Mouse (Mus musculus) kidney, postnatal 25 days (tissue): ENCODE results near the gene Kdm4b.

ENCODE experiments used
- DNase-seq, 2 experiments: peaks; one replicate each; pipeline ENCODE4 v3.0.0; 2021; ENCODE audit warnings: mixed read lengths in 2 of 2

Gene Kdm4b

GRCm38 (mm10) chr17:56300186-56300585, 25.7 kb upstream of the Kdm4b start, which contains the start of gene Arrdc5:
Gene Arrdc5, minus strand, starts transcription at chr17:56300286.
- DNase-seq: no peak

GRCm38 (mm10) chr17:56302363-56302996, 23.4 kb upstream of the Kdm4b start:
- DNase-seq: peak; percentile 52 to 78

GRCm38 (mm10) chr17:56303160-56303846, 22.6 kb upstream of the Kdm4b start, which contains the start of gene Uhrf1:
Gene Uhrf1, plus strand, starts transcription at chr17:56303321.
- DNase-seq: peak; percentile 82 to 93

DNA sequence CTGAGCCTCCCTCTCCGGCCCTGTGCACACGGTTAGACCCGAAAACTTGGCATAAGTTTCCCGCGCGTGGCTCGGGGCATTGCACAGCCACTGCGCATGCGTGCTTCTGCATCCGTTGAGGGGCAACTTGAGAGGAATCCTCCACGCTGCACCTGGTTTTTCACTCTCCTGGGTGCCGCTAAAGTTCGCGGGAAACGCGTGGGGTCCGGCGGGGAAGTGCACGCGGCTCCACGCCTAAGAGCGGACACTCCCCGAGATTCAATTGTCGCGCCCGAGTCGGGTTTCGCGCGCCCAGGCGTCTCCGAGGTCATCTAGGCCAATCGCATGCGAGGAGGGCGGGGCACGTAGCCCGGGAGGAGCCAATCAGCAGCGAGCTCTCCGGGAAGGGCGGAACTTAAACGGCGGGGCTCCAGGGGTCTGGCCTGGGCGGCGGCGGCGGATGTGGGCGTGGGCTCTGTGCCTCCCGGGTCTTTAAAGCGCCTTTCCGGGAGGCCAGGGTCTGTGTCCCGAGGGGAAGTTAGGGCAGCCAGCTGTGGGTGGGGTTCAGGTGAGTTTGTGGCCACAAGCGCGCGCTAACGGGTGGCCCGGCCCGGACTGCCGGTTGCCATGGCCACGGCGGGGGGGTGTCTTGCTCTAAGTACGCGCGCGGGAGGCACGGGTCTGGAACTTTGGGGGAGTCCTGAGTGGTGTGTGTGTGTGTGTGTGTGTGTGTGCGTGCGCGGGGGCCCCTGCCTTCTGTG, 21.8 kb upstream of the Kdm4b start:
- DNase-seq: peak; percentile 97 to 98

DNA sequence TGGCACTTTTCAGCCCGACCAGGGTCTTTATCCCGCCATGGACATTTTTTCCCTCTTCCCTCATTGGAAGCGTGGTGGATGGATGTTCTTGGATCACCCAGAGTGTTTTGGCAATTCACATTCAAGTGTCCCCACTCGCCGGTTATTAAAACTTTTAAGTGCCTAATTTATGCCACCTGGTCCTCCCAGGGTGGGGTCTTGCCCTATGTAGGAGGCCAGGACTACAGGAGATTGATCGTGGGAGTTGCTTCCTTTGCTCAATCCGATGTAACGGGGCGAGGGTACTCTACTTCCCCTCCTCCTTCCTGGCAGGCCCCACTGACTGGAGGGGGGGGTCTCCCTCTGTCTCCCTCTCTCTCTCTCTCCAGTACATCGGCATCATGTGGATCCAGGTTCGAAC, 21.1 kb upstream of the Kdm4b start:
- DNase-seq: no peak

DNA sequence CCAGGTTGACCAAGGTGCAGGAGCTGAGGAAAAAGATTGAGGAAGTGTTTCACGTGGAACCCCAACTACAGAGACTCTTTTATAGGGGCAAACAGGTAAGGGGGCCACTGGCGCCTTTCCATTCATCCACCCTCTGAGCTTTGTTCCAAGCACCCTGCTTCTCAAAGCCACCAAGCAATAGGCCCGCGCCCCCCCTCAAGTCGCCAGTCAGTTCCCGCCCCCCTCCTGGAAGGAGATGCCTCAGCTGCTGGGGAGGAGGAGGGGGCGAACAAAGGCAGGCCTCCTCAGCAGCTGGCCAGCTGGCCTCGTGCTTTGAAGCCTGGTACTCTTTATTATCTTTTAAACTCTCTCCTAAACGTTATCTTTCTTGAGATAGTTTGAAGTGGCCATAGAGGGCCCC, 20.7 kb upstream of the Kdm4b start:
- no peak for DNase-seq

- peak; percentile 64 to 74 for DNase-seq
Measured at GRCm38 (mm10) chr17:56305826-56306225, 20.0 kb upstream of the Kdm4b start.

GRCm38 (mm10) chr17:56308088-56308487, 17.8 kb upstream of the Kdm4b start:
- DNase-seq: peak; percentile 68 to 88

DNA sequence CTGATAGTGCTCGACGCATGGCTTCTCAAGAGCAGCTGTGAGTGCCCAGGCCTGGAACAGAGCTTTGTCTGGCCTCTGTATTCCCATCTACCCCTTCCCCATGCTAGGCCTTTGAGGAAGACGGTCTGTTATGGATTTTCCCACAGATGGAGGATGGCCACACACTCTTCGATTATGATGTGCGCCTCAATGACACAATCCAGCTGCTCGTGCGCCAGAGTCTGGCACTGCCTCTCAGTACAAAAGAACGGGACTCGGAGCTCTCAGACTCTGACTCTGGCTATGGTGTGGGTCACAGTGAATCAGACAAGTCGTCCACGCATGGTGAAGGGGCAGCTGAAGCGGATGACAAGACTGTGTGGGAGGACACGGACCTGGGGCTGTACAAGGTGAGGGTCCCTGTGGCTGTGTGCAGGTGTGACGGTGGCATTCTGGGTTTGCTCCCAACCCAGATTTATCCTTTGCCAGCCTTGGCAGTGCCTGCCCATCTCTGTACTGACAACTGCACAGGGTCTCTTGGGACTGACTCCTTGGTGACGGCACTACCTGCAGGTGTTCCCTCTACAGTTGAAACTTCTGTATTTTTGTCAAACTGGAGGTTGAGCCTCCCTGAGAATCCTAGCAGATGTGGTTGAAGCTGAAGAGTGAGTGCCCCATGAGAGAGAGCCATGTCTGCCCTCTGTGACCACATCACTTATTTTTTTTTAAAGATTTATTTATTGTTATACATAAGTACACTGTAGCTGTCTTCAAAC, 16.5 kb upstream of the Kdm4b start:
- no peak for DNase-seq

- no peak for DNase-seq
Measured at GRCm38 (mm10) chr17:56324419-56324818, 1.4 kb upstream of the Kdm4b start.

- peak in 1 of 2 experiments; percentile 48 for DNase-seq
Measured at GRCm38 (mm10) chr17:56326153-56327147, 588 bp downstream of the Kdm4b start.

DNA sequence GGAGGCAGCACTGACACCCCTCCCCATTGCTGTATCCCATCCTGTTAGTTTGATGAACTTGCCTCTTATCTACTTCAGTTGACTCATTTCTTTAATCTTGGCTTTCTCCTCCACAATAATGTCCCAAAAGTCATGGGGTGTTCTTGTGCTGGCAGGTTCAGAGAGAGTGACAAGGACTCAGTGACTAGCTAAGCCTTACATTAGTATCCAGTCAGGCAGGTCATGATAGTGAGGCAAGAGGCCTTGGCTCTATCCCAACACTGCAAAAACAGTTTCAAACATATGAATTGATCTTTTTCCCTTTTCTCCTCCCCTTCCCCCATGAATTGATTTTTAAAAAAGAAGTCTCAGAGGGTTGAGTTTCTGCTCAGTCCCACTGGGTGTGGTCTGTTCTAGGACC, 3.4 kb downstream of the Kdm4b start:
- no peak for DNase-seq

GRCm38 (mm10) chr17:56330345-56330744, 4.5 kb downstream of the Kdm4b start:
- no peak for DNase-seq

GRCm38 (mm10) chr17:56331256-56331655, 5.4 kb downstream of the Kdm4b start:
- no peak for DNase-seq

GRCm38 (mm10) chr17:56332987-56333386, 7.1 kb downstream of the Kdm4b start:
- no peak for DNase-seq

- DNase-seq: peak; percentile 74 to 79
Measured at GRCm38 (mm10) chr17:56337190-56337589, 11.3 kb downstream of the Kdm4b start.

DNA sequence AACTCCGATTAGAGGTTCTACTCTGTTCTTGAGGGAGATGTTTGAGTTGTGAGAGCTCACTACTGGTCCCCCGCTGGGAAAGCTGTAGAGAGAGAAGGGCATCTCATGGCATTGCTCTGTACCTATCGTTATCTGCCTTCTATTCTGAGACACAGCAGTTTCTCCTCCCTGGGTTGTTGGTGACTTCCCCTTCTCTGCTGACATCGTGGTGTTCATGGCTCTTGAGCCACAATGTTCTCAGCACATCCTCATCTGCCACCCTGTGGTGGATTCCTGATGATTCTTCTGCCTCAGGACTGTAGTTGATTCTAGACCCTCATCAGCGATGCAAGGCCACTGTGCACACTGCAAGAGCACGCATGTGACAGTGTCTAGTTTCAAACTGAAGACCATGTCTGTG, 11.9 kb downstream of the Kdm4b start:
- DNase-seq: no peak

DNA sequence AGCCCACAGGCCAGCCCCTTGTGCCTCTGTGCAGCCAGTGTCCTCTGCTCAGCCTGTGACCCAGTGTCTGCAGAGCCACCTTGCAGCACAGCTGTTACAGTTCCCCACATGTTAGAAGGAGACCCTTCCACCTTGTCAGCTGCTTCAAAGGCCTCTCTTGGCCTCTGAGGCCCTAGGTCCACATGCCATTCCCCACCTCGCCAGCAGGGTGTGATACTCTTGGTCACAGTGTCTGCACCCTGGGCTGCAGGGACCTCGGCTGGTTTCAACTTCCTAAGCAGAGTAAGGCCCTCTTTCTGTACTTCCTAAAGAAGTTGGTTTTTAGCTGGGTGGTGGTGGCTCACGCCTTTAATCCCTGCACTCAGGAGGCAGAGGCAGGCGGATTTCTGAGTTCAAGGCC, 13.0 kb downstream of the Kdm4b start:
- peak in 1 of 2 experiments; percentile 64 for DNase-seq

DNA sequence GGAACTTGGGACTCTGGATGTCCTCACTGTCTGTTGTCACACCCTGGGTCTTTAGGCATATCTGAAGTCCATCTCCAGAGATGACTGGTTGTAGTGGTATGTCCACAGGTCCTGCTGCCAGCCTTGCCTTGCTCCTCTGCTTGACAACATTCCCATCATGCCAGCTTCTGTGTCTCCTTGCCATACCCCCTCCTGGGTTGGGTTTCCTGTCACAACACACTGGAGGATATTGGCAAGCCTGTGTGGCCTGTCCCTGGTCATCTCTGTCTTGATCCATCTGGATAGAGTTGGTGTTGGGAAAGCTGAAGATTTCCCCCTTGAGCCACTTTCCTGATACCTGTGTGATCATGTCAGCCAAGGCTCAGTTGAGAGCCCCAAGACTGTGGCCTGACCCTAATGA, 14.9 kb downstream of the Kdm4b start:
- DNase-seq: no peak

DNA sequence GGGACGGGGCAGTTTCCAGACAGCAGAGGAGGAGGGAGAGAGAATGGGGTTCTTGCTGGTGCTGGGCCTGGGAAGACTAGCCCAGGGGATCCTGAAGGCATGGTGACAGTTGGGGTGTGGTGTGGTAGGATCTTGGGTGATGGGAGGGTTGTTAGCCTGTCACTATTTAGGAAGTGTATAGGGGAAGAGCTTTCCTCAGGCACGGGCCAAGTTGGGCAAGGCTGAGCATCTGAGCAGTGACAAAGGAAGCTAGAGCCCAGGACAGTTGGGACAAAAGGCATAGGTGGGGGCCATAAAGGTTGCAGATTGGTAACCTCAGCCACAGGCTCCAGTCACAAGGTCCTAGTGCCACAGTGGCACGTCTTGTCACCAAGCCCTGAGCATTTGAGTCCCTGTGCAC, 17.6 kb downstream of the Kdm4b start:
- no peak for DNase-seq

DNA sequence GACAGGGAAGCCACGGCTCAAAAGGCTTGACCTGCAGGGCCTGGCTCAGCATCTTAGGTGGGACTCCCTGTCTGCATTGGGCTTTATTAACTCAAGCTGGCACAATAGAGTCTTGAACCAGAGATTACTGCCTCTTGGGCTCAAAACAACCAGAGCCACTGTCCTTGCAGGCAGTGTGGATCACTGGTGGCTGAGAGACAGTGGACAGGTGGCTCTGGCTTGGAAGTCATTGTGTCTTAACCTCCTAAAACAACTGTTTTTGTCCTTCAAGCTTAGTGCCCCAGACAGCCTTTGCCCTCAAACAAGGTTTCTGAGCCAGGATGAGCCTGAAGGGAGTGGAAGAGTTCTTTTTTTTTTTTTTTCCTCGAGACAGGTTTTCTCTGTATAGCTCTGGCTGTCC, 19.5 kb downstream of the Kdm4b start:
- no peak for DNase-seq

- DNase-seq: no peak
Measured at GRCm38 (mm10) chr17:56348128-56348527, 22.3 kb downstream of the Kdm4b start.
